ENCODE assay signal across 19 mouse cellular contexts in genomic region chr13:93637282-93638245, GRCm38 (mm10). TPM values are rescaled to one million over a fixed set of nuclear protein-coding genes. Genes with fewer than 3 reads are reported as not detected.
DNase-seq lines count a peak whose midpoint lies in the region; ATAC-seq and TF ChIP-seq lines count a peak whose summit lies in the region.
"Had no signal": no experiment of that assay in that cellular context is flagged by ENCODE, and none has a peak within 500 bp of the region (broad histone marks: within the 10 kb centered on the region; RNA-seq: fewer than 3 reads in every experiment).

Bhmt (minus strand) TSS chr13:93637961.

- DNase-seq in kidney, adult 9 months = peak; percentile 70
- peak; percentile 23 for DNase-seq in liver
- DNase-seq in liver, postnatal 0 days = peak; percentile 58
- no peak for DNase-seq in spleen, postnatal 4 days (ENCODE audit: low spot score in 2 of 2)
- no peak for DNase-seq in heart, postnatal 25 days (ENCODE audit: low spot score)
- DNase-seq: B cell, adult 2 months; gastrocnemius, postnatal 10 days; heart, postnatal 4 days had no signal

- no peak within 1 kb of the TSS for H3K9ac ChIP-seq in kidney, embryonic 15.5 days
- peak within 1 kb of the TSS; percentile 72 for H3K9ac ChIP-seq in liver, postnatal 0 days (replicated peaks)
- H3K9ac ChIP-seq: embryonic facial prominence, embryonic 12.5 days; limb, embryonic 15.5 days; neural tube, embryonic 12.5 days had no signal

- H3K36me3 ChIP-seq in erythroblast, embryonic 14.5 days (ENCODE audit: control insufficient read depth) = no peaks in the 10 kb centered on the region; the same call in 1 of the 2 replicates
- H3K36me3 ChIP-seq in kidney, embryonic 15.5 days = no peaks in the 10 kb centered on the region
- H3K36me3 ChIP-seq in liver, postnatal 0 days (replicated peaks; ENCODE audit: insufficient read depth, low read length) = no peaks in the 10 kb centered on the region
- H3K36me3 ChIP-seq: embryonic facial prominence, embryonic 12.5 days; forebrain, embryonic 10.5 days; limb, embryonic 15.5 days; midbrain, embryonic 10.5 days; neural tube, embryonic 12.5 days had no signal

- no peak within 1 kb of the TSS for H3K4me2 ChIP-seq in kidney, embryonic 15.5 days
- peak within 1 kb of the TSS; percentile 68 for H3K4me2 ChIP-seq in liver, postnatal 0 days (ENCODE audit: low read depth, low read length)
- H3K4me2 ChIP-seq: embryonic facial prominence, embryonic 12.5 days; limb, embryonic 15.5 days; neural tube, embryonic 12.5 days had no signal

- peak within 1 kb of the TSS; percentile 25 for H3K4me3 ChIP-seq in erythroblast, embryonic 14.5 days (replicated peaks)
- no peak within 1 kb of the TSS for H3K4me3 ChIP-seq in kidney, embryonic 15.5 days (replicated peaks)
- peak within 1 kb of the TSS; percentile 43 for H3K4me3 ChIP-seq in liver, postnatal 0 days (ENCODE audit: low read depth, low read length)
- H3K4me3 ChIP-seq: embryonic facial prominence, embryonic 12.5 days; forebrain, embryonic 10.5 days; limb, embryonic 15.5 days; midbrain, embryonic 10.5 days; neural tube, embryonic 12.5 days had no signal

- TF ChIP-seq EP300 in liver, postnatal 0 days (IDR thresholded peaks at IDR 0.05; ENCODE audit: low read depth) = peak; percentile 72

- 66% methylated on average over 19 of the region's 19 CpGs for WGBS in kidney, embryonic 15.5 days
- 59% methylated on average over 19 of the region's 19 CpGs for WGBS in liver, postnatal 0 days (ENCODE audit: insufficient replicate concordance)

- H3K27ac ChIP-seq in kidney, embryonic 15.5 days = no peak within 1 kb of the TSS
- H3K27ac ChIP-seq in liver, postnatal 0 days (ENCODE audit: low read depth) = peak within 1 kb of the TSS; percentile 89
- H3K27ac ChIP-seq: embryonic facial prominence, embryonic 12.5 days; forebrain, embryonic 10.5 days; limb, embryonic 15.5 days; midbrain, embryonic 10.5 days; neural tube, embryonic 12.5 days had no signal

- TF ChIP-seq CTCF in liver, postnatal 0 days (IDR thresholded peaks at IDR 0.05; ENCODE audit: low read depth) = no peak

- no peak for ATAC-seq in erythroblast, adult 5-6 weeks (replicated peaks; ENCODE audit: low FRiP score, poor library complexity, severe bottlenecking)
- ATAC-seq in kidney, embryonic 15.5 days (replicated peaks; ENCODE audit: low FRiP score) = no peak
- ATAC-seq in liver, postnatal 0 days = peak; percentile 83
- ATAC-seq: activated CD4-positive, CD25-positive, alpha-beta regulatory T cell, adult 4 months; hindbrain, embryonic 16.5 days had no signal

- no peaks in the 10 kb centered on the region for H3K27me3 ChIP-seq in erythroblast, embryonic 14.5 days (ENCODE audit: control insufficient read depth)
- H3K27me3 ChIP-seq in kidney, embryonic 15.5 days = no peaks in the 10 kb centered on the region
- no peaks in the 10 kb centered on the region for H3K27me3 ChIP-seq in liver, postnatal 0 days (ENCODE audit: insufficient read depth, low read length)
- H3K27me3 ChIP-seq: embryonic facial prominence, embryonic 12.5 days; limb, embryonic 15.5 days; neural tube, embryonic 12.5 days had no signal

- H3K4me1 ChIP-seq in erythroblast, embryonic 14.5 days (ENCODE audit: control insufficient read depth) = no peaks in the 10 kb centered on the region
- no peaks in the 10 kb centered on the region for H3K4me1 ChIP-seq in kidney, embryonic 15.5 days
- H3K4me1 ChIP-seq in liver, postnatal 0 days (ENCODE audit: insufficient read depth) = peaks cover 3% of the 10 kb centered on the region
- H3K4me1 ChIP-seq: embryonic facial prominence, embryonic 12.5 days; limb, embryonic 15.5 days; neural tube, embryonic 12.5 days had no signal

- intact Hi-C loops in heart, postnatal 25 days (cut with DNase I) = no loop called here

- H3K9me3 ChIP-seq in erythroblast, embryonic 14.5 days (ENCODE audit: control insufficient read depth, low read length) = no peaks in the 10 kb centered on the region
- H3K9me3 ChIP-seq in kidney, embryonic 15.5 days (replicated peaks) = no peaks in the 10 kb centered on the region
- no peaks in the 10 kb centered on the region for H3K9me3 ChIP-seq in liver, postnatal 0 days (ENCODE audit: low read length)
- H3K9me3 ChIP-seq: embryonic facial prominence, embryonic 12.5 days; forebrain, embryonic 10.5 days; limb, embryonic 15.5 days; midbrain, embryonic 10.5 days; neural tube, embryonic 12.5 days had no signal

RNA-seq across cellular contexts. Expression of gene Bhmt, which starts in this region (rescaled TPM):
- 0.01 TPM in 1 of 2 replicates, not detected in the other for polyA plus RNA-seq in erythroblast, embryonic 14.5 days (2012)
- total RNA-seq in erythroblast, adult 5-6 weeks (2015; ENCODE audit: low replicate concordance) = not detected in 2 replicates
- not detected in 2 replicates for total RNA-seq in erythroblast, adult 5-6 weeks (2017; ENCODE audit: low replicate concordance)
- 0.86 and 1.0 TPM in 2 replicates for polyA plus RNA-seq in kidney, embryonic 15.5 days (2015; fragmentation: Nextera tagmentation; extraction: Ambion mirVana)
- 2,026 and 2,087 TPM in 2 replicates for polyA plus RNA-seq in liver, postnatal 0 days (2015; fragmentation: Nextera tagmentation; extraction: Ambion mirVana)
- not detected for total RNA-seq in heart, postnatal 25 days (2021)
- total RNA-seq: monocyte, adult 5-6 weeks had no signal
- polyA plus RNA-seq: embryonic facial prominence, embryonic 12.5 days; forebrain, embryonic 10.5 days; neural tube, embryonic 12.5 days had no signal

Comparison
In these comparisons a context has a peak if more than half of its experiments do, and no peak if none do; other contexts are left out.
1. RNA of gene Bhmt (polyA plus RNA-seq): 2,026 to 2,087 TPM in liver, postnatal 0 days; 0.86 to 1.0 TPM in kidney, embryonic 15.5 days and 0.01 TPM in erythroblast, embryonic 14.5 days; every median in the first group is over 100 times any median in the second.
2. DNase-seq: peak in kidney, adult 9 months (single experiment), liver (single experiment) and liver, postnatal 0 days (single experiment); none in spleen, postnatal 4 days (0 of 2) and heart, postnatal 25 days (single experiment).